Mouse (Mus musculus) gastrocnemius, adult 18-20 months (tissue): ENCODE measurements around the gene Abcc3. TPM values are rescaled to one million over a fixed set of nuclear protein-coding genes. Genes with fewer than 3 reads are reported as not detected.
A peak's percentile ranks its signal among the peaks of the same experiment; 100 is the strongest.

Experiments used
- DNase-seq: peaks from one replicate; pipeline ENCODE4 v3.0.0; 2021; ENCODE audit warnings: low spot score
- total RNA-seq, 2 experiments: library from RNA; stranded (reverse); gene quantifications; 2 replicates each; pipeline ENCODE4 v1.2.3; 2021

Abcc3 gene
- total RNA-seq, 2 experiments from 2014 or later: 0.25 to 0.62 TPM

GRCm38 (mm10) chr11:94327693-94328643 is 64.8 kb downstream of the Abcc3 start, which contains the start of gene Ankrd40:
Ankrd40 (plus strand) TSS chr11:94328001.
- peak; percentile 97 for DNase-seq

GRCm38 (mm10) chr11:94326961-94327411 is 65.8 kb downstream of the Abcc3 start:
- DNase-seq: peak; percentile 11

GRCm38 (mm10) chr11:94324618-94325017 is 68.2 kb downstream of the Abcc3 start:
- no peak for DNase-seq

- no peak for DNase-seq
These were observed 69.4 kb downstream of the Abcc3 start for GRCm38 (mm10) chr11:94323271-94323925.

- DNase-seq: no peak
These were observed 70.2 kb downstream of the Abcc3 start for GRCm38 (mm10) chr11:94322636-94323035.

- peak; percentile 94 for DNase-seq
These were observed 70.8 kb downstream of the Abcc3 start, which contains the start of gene Luc7l3 for GRCm38 (mm10) chr11:94321931-94322400. Luc7l3 (minus strand) TSS chr11:94321988.

GRCm38 (mm10) chr11:94320969-94321930 is 71.5 kb downstream of the Abcc3 start:
- no peak for DNase-seq

- DNase-seq: no peak
These were observed 74.7 kb downstream of the Abcc3 start for GRCm38 (mm10) chr11:94318056-94318455.

GRCm38 (mm10) chr11:94317515-94317914 is 75.3 kb downstream of the Abcc3 start:
- no peak for DNase-seq

- no peak for DNase-seq
These were observed 75.8 kb downstream of the Abcc3 start for GRCm38 (mm10) chr11:94317014-94317413.

- DNase-seq: no peak
These were observed 76.3 kb downstream of the Abcc3 start for GRCm38 (mm10) chr11:94316528-94316927.

- DNase-seq: no peak
These were observed 77.5 kb downstream of the Abcc3 start for GRCm38 (mm10) chr11:94315308-94315707.

GRCm38 (mm10) chr11:94314098-94314652 is 78.6 kb downstream of the Abcc3 start:
- DNase-seq: no peak

GRCm38 (mm10) chr11:94312733-94313132 is 80.1 kb downstream of the Abcc3 start:
- no peak for DNase-seq

- no peak for DNase-seq
These were observed 97.6 kb downstream of the Abcc3 start for GRCm38 (mm10) chr11:94294996-94295845.
